Mouse (Mus musculus): ENCODE measurements at regions not wholly inside any gene's neighbourhood (a gene's known extent, or its start where the extent isn't known, plus 50 kb on each side); places are given as distances from the start of the nearest gene placed in this dataset.

DNA sequence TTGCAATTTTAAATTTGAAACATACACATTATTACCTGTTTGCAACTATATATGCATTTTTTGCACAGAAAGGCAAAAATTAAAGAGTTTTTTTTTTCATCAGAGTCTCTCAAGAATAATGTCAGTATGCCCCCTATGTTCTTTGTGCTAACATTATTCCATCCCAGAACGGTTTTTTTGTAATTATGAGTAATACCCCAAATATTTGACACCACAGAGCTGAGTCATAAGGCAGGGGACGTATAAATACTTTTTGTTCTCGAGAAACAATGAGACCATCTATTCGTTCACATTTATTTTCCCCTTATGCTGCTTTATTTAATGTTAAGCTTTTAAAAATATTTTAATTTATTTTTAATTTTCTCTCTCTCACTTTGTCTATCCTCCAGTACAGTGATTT, 578.5 kb downstream of the Cetn3 start:
- TF ChIP-seq CTCF (IDR thresholded peaks at IDR 0.05; ENCODE audit: borderline replicate concordance, extremely low read depth, insufficient read depth, insufficient read length) (no peak), POLR2A (IDR thresholded peaks at IDR 0.05; ENCODE audit: borderline replicate concordance, extremely low read depth, insufficient read depth, insufficient read length, poor library complexity, severe bottlenecking) (no peak)
- no peak for DNase-seq (ENCODE audit: low read depth)

- TF ChIP-seq CTCF (IDR thresholded peaks at IDR 0.05; ENCODE audit: borderline replicate concordance, extremely low read depth, insufficient read depth, insufficient read length) (no peak), POLR2A (IDR thresholded peaks at IDR 0.05; ENCODE audit: borderline replicate concordance, extremely low read depth, insufficient read depth, insufficient read length, poor library complexity, severe bottlenecking) (no peak)
- no peak for DNase-seq (ENCODE audit: low read depth)
Measured at GRCm38 (mm10) chr13:82366768-82367167, 583.9 kb downstream of the Cetn3 start.

GRCm38 (mm10) chr13:82371579-82371978, 588.7 kb downstream of the Cetn3 start:
- no peak for DNase-seq (ENCODE audit: low read depth)
- no peak for TF ChIP-seq POLR2A (IDR thresholded peaks at IDR 0.05; ENCODE audit: borderline replicate concordance, extremely low read depth, insufficient read depth, insufficient read length, poor library complexity, severe bottlenecking)
- no peak for TF ChIP-seq CTCF (IDR thresholded peaks at IDR 0.05; ENCODE audit: borderline replicate concordance, extremely low read depth, insufficient read depth, insufficient read length)

DNA sequence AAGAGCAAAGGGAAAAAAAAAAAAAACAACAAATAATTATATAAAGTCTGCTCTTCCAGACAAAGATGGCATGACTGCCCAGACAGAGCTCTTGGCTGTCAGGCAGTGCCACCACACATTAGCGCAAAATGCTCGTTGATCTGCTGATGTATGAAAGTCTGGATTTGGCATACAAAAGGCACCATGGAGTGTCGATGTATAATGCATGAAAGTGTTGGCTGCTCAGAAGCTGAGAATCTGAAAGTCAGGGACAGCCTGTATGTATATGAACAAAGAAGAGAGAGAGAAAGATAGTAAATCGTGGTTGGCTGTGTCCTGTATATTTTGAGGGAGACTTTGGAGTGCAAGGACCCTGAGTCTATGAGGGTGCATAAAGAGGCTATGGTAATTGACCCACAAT, 589.7 kb downstream of the Cetn3 start:
- TF ChIP-seq POLR2A (IDR thresholded peaks at IDR 0.05; ENCODE audit: borderline replicate concordance, extremely low read depth, insufficient read depth, insufficient read length, poor library complexity, severe bottlenecking) (no peak), CTCF (IDR thresholded peaks at IDR 0.05; ENCODE audit: borderline replicate concordance, extremely low read depth, insufficient read depth, insufficient read length) (no peak)
- peak; percentile 85 for DNase-seq (ENCODE audit: low read depth)

DNA sequence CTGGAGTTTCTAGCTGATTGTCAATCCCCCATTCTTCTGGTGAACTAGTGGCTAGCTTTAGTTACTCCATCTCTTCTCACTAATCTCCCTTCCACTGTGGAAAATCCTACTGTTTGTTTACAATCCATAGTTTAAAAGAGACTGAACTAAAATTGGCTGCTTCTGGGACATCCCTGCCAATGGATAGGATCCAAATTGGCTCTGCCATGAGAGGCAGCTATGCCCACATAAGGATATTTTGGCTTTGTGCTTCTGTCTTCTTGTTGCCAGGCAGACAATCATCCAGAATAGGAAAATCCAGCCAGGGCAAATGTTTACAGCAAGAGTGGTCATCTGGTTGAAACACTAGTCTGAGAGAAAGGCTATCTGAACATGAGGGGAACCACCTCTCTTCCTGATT, 610.0 kb downstream of the Cetn3 start:
- TF ChIP-seq CTCF (IDR thresholded peaks at IDR 0.05; ENCODE audit: borderline replicate concordance, extremely low read depth, insufficient read depth, insufficient read length) = no peak
- no peak for TF ChIP-seq POLR2A (IDR thresholded peaks at IDR 0.05; ENCODE audit: borderline replicate concordance, extremely low read depth, insufficient read depth, insufficient read length, poor library complexity, severe bottlenecking)
- peak; percentile 78 for DNase-seq (ENCODE audit: low read depth)

GRCm38 (mm10) chr13:82393496-82393895, 610.6 kb downstream of the Cetn3 start:
- peak; percentile 28 for DNase-seq (ENCODE audit: low read depth)
- TF ChIP-seq CTCF (IDR thresholded peaks at IDR 0.05; ENCODE audit: borderline replicate concordance, extremely low read depth, insufficient read depth, insufficient read length) = no peak
- no peak for TF ChIP-seq POLR2A (IDR thresholded peaks at IDR 0.05; ENCODE audit: borderline replicate concordance, extremely low read depth, insufficient read depth, insufficient read length, poor library complexity, severe bottlenecking)

GRCm38 (mm10) chr13:82413677-82414076, 630.8 kb downstream of the Cetn3 start:
- no peak for TF ChIP-seq POLR2A (IDR thresholded peaks at IDR 0.05; ENCODE audit: borderline replicate concordance, extremely low read depth, insufficient read depth, insufficient read length, poor library complexity, severe bottlenecking)
- TF ChIP-seq CTCF (IDR thresholded peaks at IDR 0.05; ENCODE audit: borderline replicate concordance, extremely low read depth, insufficient read depth, insufficient read length) = no peak
- DNase-seq (ENCODE audit: low read depth) = peak; percentile 8

DNA sequence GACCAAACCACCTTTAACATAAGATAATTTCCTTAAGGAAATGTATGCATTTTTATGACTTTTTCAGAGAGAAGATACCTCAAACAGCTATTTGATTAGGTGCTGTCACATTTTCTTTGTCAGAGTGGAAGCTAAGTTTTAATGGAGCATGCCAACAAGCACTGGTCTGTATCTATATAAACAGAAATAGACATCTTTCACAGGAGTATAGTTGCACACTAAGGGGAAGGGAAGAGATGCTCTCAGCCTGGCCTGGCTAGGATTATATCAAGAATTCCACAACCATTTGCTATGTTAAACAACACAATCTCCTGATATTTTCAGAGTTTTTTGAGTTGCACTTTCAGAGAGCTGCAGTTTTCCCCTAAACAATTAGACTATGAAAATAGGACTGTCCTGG, 638.1 kb downstream of the Cetn3 start:
- TF ChIP-seq POLR2A (IDR thresholded peaks at IDR 0.05; ENCODE audit: borderline replicate concordance, extremely low read depth, insufficient read depth, insufficient read length, poor library complexity, severe bottlenecking) = no peak

DNA sequence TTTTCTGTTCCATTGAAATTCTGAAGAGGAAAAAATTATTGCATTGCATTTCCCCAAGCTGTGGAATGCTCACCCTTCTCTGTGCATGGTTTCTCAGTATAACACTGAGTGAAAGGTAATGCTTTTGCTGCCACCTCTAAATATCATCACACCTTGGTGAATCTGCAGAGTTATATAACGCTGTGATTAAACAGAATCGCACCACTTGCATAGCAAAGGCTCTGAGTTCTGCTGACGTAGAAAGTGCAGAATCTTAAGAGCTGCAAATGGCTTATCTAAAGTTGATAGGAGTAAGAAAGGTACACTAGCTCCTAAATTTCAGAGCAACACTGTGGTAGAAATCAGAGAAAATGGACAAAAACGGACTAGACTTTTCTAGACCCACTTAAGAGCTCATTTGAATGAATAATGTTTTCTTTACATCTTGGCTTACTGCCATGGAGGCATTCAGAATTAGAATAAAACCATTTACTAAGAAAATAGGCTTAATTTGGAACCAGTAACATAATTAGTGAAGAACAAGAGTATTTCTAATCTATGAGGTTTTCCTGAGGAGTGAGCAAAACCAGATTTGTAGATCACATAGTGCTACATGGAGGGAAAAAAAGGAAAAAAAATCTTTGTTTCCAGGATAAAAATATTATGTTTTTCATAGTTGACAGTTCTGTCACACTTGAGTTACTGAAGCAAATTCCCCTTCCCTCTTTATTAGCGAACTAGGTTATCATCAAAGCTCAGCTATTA, 641.2 kb downstream of the Cetn3 start:
- TF ChIP-seq POLR2A (IDR thresholded peaks at IDR 0.05; ENCODE audit: borderline replicate concordance, extremely low read depth, insufficient read depth, insufficient read length, poor library complexity, severe bottlenecking) (no peak), CTCF (IDR thresholded peaks at IDR 0.05; ENCODE audit: borderline replicate concordance, extremely low read depth, insufficient read depth, insufficient read length) (no peak)
- peak; percentile 73 for DNase-seq (ENCODE audit: low read depth)

More for the DNA sequence above, 638.1 kb downstream of the Cetn3 start:
- no peak for DNase-seq (ENCODE audit: low read depth)

- DNase-seq (ENCODE audit: low read depth) = peak; percentile 47
- TF ChIP-seq CTCF (IDR thresholded peaks at IDR 0.05; ENCODE audit: borderline replicate concordance, extremely low read depth, insufficient read depth, insufficient read length) (no peak), POLR2A (IDR thresholded peaks at IDR 0.05; ENCODE audit: borderline replicate concordance, extremely low read depth, insufficient read depth, insufficient read length, poor library complexity, severe bottlenecking) (no peak)
Measured at GRCm38 (mm10) chr13:82424732-82425341, 642.0 kb downstream of the Cetn3 start.

- no peak for TF ChIP-seq CTCF (IDR thresholded peaks at IDR 0.05; ENCODE audit: borderline replicate concordance, extremely low read depth, insufficient read depth, insufficient read length)
- TF ChIP-seq POLR2A (IDR thresholded peaks at IDR 0.05; ENCODE audit: borderline replicate concordance, extremely low read depth, insufficient read depth, insufficient read length, poor library complexity, severe bottlenecking) = no peak
- no peak for DNase-seq (ENCODE audit: low read depth)
Measured at GRCm38 (mm10) chr13:82432411-82432810, 649.5 kb downstream of the Cetn3 start.

GRCm38 (mm10) chr13:82439294-82439693, 656.4 kb downstream of the Cetn3 start:
- no peak for TF ChIP-seq CTCF (IDR thresholded peaks at IDR 0.05; ENCODE audit: borderline replicate concordance, extremely low read depth, insufficient read depth, insufficient read length)
- DNase-seq (ENCODE audit: low read depth) = no peak

All from brain, embryonic 14.5 days (tissue).